ENCODE assay signal across 9 mouse cellular contexts in genomic region chr11:52075794-52076633, GRCm38 (mm10). TPM values are rescaled to one million over a fixed set of nuclear protein-coding genes. Genes with fewer than 3 reads are reported as not detected.
DNase-seq lines count a peak whose midpoint lies in the region; ATAC-seq and TF ChIP-seq lines count a peak whose summit lies in the region.
"Had no signal": no experiment of that assay in that cellular context is flagged by ENCODE, and none has a peak within 500 bp of the region (broad histone marks: within the 10 kb centered on the region; RNA-seq: fewer than 3 reads in every experiment).

No protein-coding gene starts in this region.

- peak; percentile 52 to 58 for DNase-seq in CD8-positive naive resting alpha-beta T cell, adult 2 months (ENCODE audit: low read depth in 2 of 2, low spot score in 2 of 2)
- no peak for DNase-seq in lung, adult 2 months
- DNase-seq: kidney, adult 18-20 months had no signal

- no peak for TF ChIP-seq POLR2A in bone marrow, adult 2 months (IDR thresholded peaks at IDR 0.05; ENCODE audit: borderline replicate concordance, control insufficient read depth, low read depth, low read length)
- TF ChIP-seq POLR2A in lung, adult 2 months (IDR thresholded peaks at IDR 0.05; ENCODE audit: borderline replicate concordance, extremely low read depth, low read depth, low read length), result no peak

- peak overlapping the region; percentile 1 for H3K4me3 ChIP-seq in bone marrow, adult 2 months (replicated peaks; ENCODE audit: control insufficient read depth, low read depth, low read length)
- H3K4me3 ChIP-seq in stomach, embryonic 16.5 days (replicated peaks; ENCODE audit: low read length), result no peak overlapping the region
- H3K4me3 ChIP-seq in midbrain, embryonic 16.5 days (ENCODE audit: low read depth, low read length), result no peak overlapping the region
- no peak overlapping the region for H3K4me3 ChIP-seq in lung, adult 2 months (replicated peaks; ENCODE audit: extremely low read depth, low read depth, low read length)
- H3K4me3 ChIP-seq: forebrain, embryonic 15.5 days had no signal

- no peak overlapping the region for H3K4me2 ChIP-seq in stomach, embryonic 16.5 days (ENCODE audit: low read depth, low read length)
- no peak overlapping the region for H3K4me2 ChIP-seq in midbrain, embryonic 16.5 days (ENCODE audit: low read length)
- H3K4me2 ChIP-seq: forebrain, embryonic 15.5 days had no signal

- H3K9ac ChIP-seq in stomach, embryonic 16.5 days (ENCODE audit: low read length), result no peak overlapping the region
- H3K9ac ChIP-seq in midbrain, embryonic 16.5 days (ENCODE audit: low read depth, low read length), result no peak overlapping the region
- H3K9ac ChIP-seq: forebrain, embryonic 15.5 days had no signal

- 20% methylated on average over 19 of the region's 19 CpGs for WGBS in bone marrow, adult 2 months
- WGBS in stomach, embryonic 16.5 days, result 69% methylated on average over 19 of the region's 19 CpGs
- WGBS in midbrain, embryonic 16.5 days, result 80% methylated on average over 19 of the region's 19 CpGs
- WGBS in lung, adult 2 months, result 58% methylated on average over 19 of the region's 19 CpGs

- H3K9me3 ChIP-seq in stomach, embryonic 16.5 days (replicated peaks; ENCODE audit: control insufficient read depth, low read length), result no peaks in the 10 kb centered on the region
- H3K9me3 ChIP-seq in midbrain, embryonic 16.5 days (replicated peaks; ENCODE audit: control insufficient read depth, low read length, poor library complexity, severe bottlenecking), result no peaks in the 10 kb centered on the region
- H3K9me3 ChIP-seq: forebrain, embryonic 15.5 days had no signal

- TF ChIP-seq CTCF in bone marrow, adult 2 months (IDR thresholded peaks at IDR 0.05; ENCODE audit: control insufficient read depth, insufficient read depth, low read length), result no peak
- TF ChIP-seq CTCF in lung, adult 2 months (IDR thresholded peaks at IDR 0.05; ENCODE audit: insufficient read depth, low read length), result no peak

- no peaks in the 10 kb centered on the region for H3K36me3 ChIP-seq in stomach, embryonic 16.5 days (ENCODE audit: control insufficient read depth, insufficient read depth, low read length)
- H3K36me3 ChIP-seq in midbrain, embryonic 16.5 days (ENCODE audit: control insufficient read depth, insufficient read depth, low read length), result no peaks in the 10 kb centered on the region
- H3K36me3 ChIP-seq: forebrain, embryonic 15.5 days had no signal

- H3K4me1 ChIP-seq in bone marrow, adult 2 months (ENCODE audit: control insufficient read depth, insufficient read depth, low read length), result peaks cover 17% of the 10 kb centered on the region
- H3K4me1 ChIP-seq in stomach, embryonic 16.5 days (ENCODE audit: control insufficient read depth, insufficient read depth, low read length), result 0 out of 2 replicates have a peak, but pooled peaks cover 2% of the 10 kb centered on the region
- no peaks in the 10 kb centered on the region for H3K4me1 ChIP-seq in midbrain, embryonic 16.5 days (ENCODE audit: control insufficient read depth, insufficient read depth, low read length)
- H3K4me1 ChIP-seq in lung, adult 2 months (ENCODE audit: control insufficient read depth, insufficient read depth, low read length), result peaks cover 8% of the 10 kb centered on the region
- H3K4me1 ChIP-seq: forebrain, embryonic 15.5 days had no signal

- no peaks in the 10 kb centered on the region for H3K27me3 ChIP-seq in stomach, embryonic 16.5 days (ENCODE audit: control insufficient read depth, insufficient read depth, low read length)
- H3K27me3 ChIP-seq in midbrain, embryonic 16.5 days (ENCODE audit: control insufficient read depth, insufficient read depth, low read depth, low read length), result no peaks in the 10 kb centered on the region
- H3K27me3 ChIP-seq: forebrain, embryonic 15.5 days had no signal

- peak; percentile 61 for ATAC-seq in megakaryocyte, adult 5-6 weeks (ENCODE audit: poor library complexity, severe bottlenecking)
- no peak for ATAC-seq in stomach, embryonic 16.5 days (ENCODE audit: insufficient read depth, low FRiP score)
- ATAC-seq in erythroid progenitor cell, adult 5-6 weeks (replicated peaks; ENCODE audit: low FRiP score, poor library complexity, severe bottlenecking), result no peak
- ATAC-seq in midbrain, embryonic 16.5 days, result no peak
- ATAC-seq: forebrain, embryonic 15.5 days had no signal

- H3K27ac ChIP-seq in bone marrow, adult 2 months (ENCODE audit: control insufficient read depth, insufficient read depth, low read depth, low read length, poor library complexity), result peak overlapping the region; percentile 57
- peak overlapping the region; percentile 14 for H3K27ac ChIP-seq in stomach, embryonic 16.5 days (ENCODE audit: low read length)
- H3K27ac ChIP-seq in midbrain, embryonic 16.5 days (ENCODE audit: low read length), result no peak overlapping the region
- H3K27ac ChIP-seq: forebrain, embryonic 15.5 days had no signal

RNA-seq across cellular contexts. Expression of gene Ppp2ca, which starts 22.5 kb away (rescaled TPM):
- 29.8 and 38.0 TPM in 2 replicates for polyA plus RNA-seq in bone marrow, adult 2 months (2011; ENCODE audit: insufficient read depth, insufficient read length, low replicate concordance, missing spikeins)
- 68.5 and 70.6 TPM in 2 replicates for total RNA-seq in megakaryocyte, adult 5-6 weeks (2015)
- total RNA-seq in megakaryocyte, adult 5-6 weeks (2017), result 72.5 and 75.7 TPM in 2 replicates
- 53.8 and 60.6 TPM in 2 replicates for polyA plus RNA-seq in stomach, embryonic 16.5 days (2015; fragmentation: Nextera tagmentation; extraction: Ambion mirVana)
- total RNA-seq in erythroid progenitor cell, adult 5-6 weeks (2015; ENCODE audit: low replicate concordance), result 52.6 and 69.2 TPM in 2 replicates
- total RNA-seq in erythroid progenitor cell, adult 5-6 weeks (2017; ENCODE audit: low replicate concordance), result 68.0 and 82.9 TPM in 2 replicates
- polyA plus RNA-seq in midbrain, embryonic 16.5 days (2015; fragmentation: Nextera tagmentation; extraction: Ambion mirVana), result 122 and 123 TPM in 2 replicates
- 18.3 and 32.4 TPM in 2 replicates for polyA plus RNA-seq in lung, adult 2 months (2012; rRNA removed)
